ENCODE assay signal across 29 mouse cellular contexts in genomic region chr13:49154028-49154427, GRCm38 (mm10). TPM values are rescaled to one million over a fixed set of nuclear protein-coding genes. Genes with fewer than 3 reads are reported as not detected.
DNase-seq lines count a peak whose midpoint lies in the region; ATAC-seq and TF ChIP-seq lines count a peak whose summit lies in the region.
"Had no signal": no experiment of that assay in that cellular context is flagged by ENCODE, and none has a peak within 500 bp of the region (broad histone marks: within the 10 kb centered on the region; RNA-seq: fewer than 3 reads in every experiment).

No protein-coding gene starts in this region.

- H3K4me1 ChIP-seq in heart, embryonic 14.5 days (ENCODE audit: control insufficient read depth in 2 of 2, insufficient read depth in 2 of 2, low read length in 2 of 2), result peaks cover 7 to 8% of the 10 kb centered on the region in 2 experiments
- peaks cover 7% of the 10 kb centered on the region for H3K4me1 ChIP-seq in intestine, embryonic 15.5 days (replicated peaks)
- H3K4me1 ChIP-seq in intestine, postnatal 0 days (replicated peaks; ENCODE audit: control insufficient read depth, insufficient read depth, low read length), result no peaks in the 10 kb centered on the region
- 0 out of 2 replicates have a peak, but pooled peaks cover 3% of the 10 kb centered on the region for H3K4me1 ChIP-seq in stomach, embryonic 16.5 days (ENCODE audit: control insufficient read depth, insufficient read depth, low read length)
- no peaks in the 10 kb centered on the region for H3K4me1 ChIP-seq in stomach, postnatal 0 days (replicated peaks; ENCODE audit: control insufficient read depth, insufficient read depth)
- H3K4me1 ChIP-seq: forebrain, embryonic 10.5 days; limb, embryonic 12.5 days; midbrain, embryonic 15.5 days; neural tube, embryonic 12.5 days had no signal

- no peak overlapping the region for H3K4me3 ChIP-seq in heart, embryonic 14.5 days (ENCODE audit: control insufficient read depth in 1 of 2, insufficient read depth in 1 of 2, low read depth in 1 of 2, low read length in 2 of 2)
- no peak overlapping the region for H3K4me3 ChIP-seq in intestine, embryonic 15.5 days (replicated peaks)
- H3K4me3 ChIP-seq in intestine, postnatal 0 days (ENCODE audit: low read depth, low read length), result no peak overlapping the region
- H3K4me3 ChIP-seq in stomach, embryonic 16.5 days (replicated peaks; ENCODE audit: low read length), result no peak overlapping the region
- no peak overlapping the region for H3K4me3 ChIP-seq in stomach, postnatal 0 days (ENCODE audit: low read depth, low read length)
- H3K4me3 ChIP-seq: forebrain, embryonic 10.5 days; limb, embryonic 12.5 days; midbrain, embryonic 15.5 days; neural tube, embryonic 12.5 days had no signal

- TF ChIP-seq CTCF in intestine, postnatal 0 days (IDR thresholded peaks at IDR 0.05; ENCODE audit: low read depth), result no peak
- TF ChIP-seq CTCF in stomach, postnatal 0 days (IDR thresholded peaks at IDR 0.05; ENCODE audit: low read depth), result no peak

- DNase-seq in heart, adult 18-20 months, result no peak
- DNase-seq in stomach, postnatal 0 days (ENCODE audit: low spot score), result no peak
- DNase-seq in MN1 (ENCODE audit: low spot score), result no peak
- DNase-seq: adrenal gland, adult 2 months; B cell, adult 2 months; cerebellum, adult 11 months; cerebellum, postnatal 14 days; gastrocnemius, postnatal 25 days; heart, postnatal 14 days; layer of hippocampus, postnatal 36 days; liver, postnatal 0 days; right cerebral cortex, adult 18-20 months; right cerebral cortex, postnatal 4 days; thymus, adult 18-20 months; thymus, postnatal 36 days had no signal

- H3K9me3 ChIP-seq in heart, embryonic 14.5 days (ENCODE audit: control insufficient read depth, low read length), result 0 out of 2 replicates have a peak, but pooled peaks cover 2% of the 10 kb centered on the region
- no peaks in the 10 kb centered on the region for H3K9me3 ChIP-seq in intestine, embryonic 15.5 days
- H3K9me3 ChIP-seq in intestine, postnatal 0 days (ENCODE audit: control insufficient read depth), result no peaks in the 10 kb centered on the region
- H3K9me3 ChIP-seq in stomach, embryonic 16.5 days (replicated peaks; ENCODE audit: control insufficient read depth, low read length), result no peaks in the 10 kb centered on the region
- H3K9me3 ChIP-seq in stomach, postnatal 0 days (ENCODE audit: control insufficient read depth, low read length), result no peaks in the 10 kb centered on the region
- H3K9me3 ChIP-seq: G1E; limb, embryonic 12.5 days; midbrain, embryonic 15.5 days had no signal

- H3K36me3 ChIP-seq in heart, embryonic 14.5 days (ENCODE audit: control insufficient read depth, insufficient read depth, low read length), result no peaks in the 10 kb centered on the region
- H3K36me3 ChIP-seq in intestine, embryonic 15.5 days, result no peaks in the 10 kb centered on the region
- no peaks in the 10 kb centered on the region for H3K36me3 ChIP-seq in intestine, postnatal 0 days (ENCODE audit: control insufficient read depth, insufficient read depth)
- no peaks in the 10 kb centered on the region for H3K36me3 ChIP-seq in stomach, embryonic 16.5 days (ENCODE audit: control insufficient read depth, insufficient read depth, low read length)
- no peaks in the 10 kb centered on the region for H3K36me3 ChIP-seq in stomach, postnatal 0 days (ENCODE audit: control insufficient read depth, insufficient read depth, low read length)
- H3K36me3 ChIP-seq: forebrain, embryonic 10.5 days; G1E; limb, embryonic 12.5 days; midbrain, embryonic 15.5 days; neural tube, embryonic 12.5 days had no signal

- peaks cover 16% of the 10 kb centered on the region for H3K27me3 ChIP-seq in heart, embryonic 14.5 days (ENCODE audit: control insufficient read depth, insufficient read depth, low read length)
- no peaks in the 10 kb centered on the region for H3K27me3 ChIP-seq in intestine, embryonic 15.5 days (replicated peaks)
- no peaks in the 10 kb centered on the region for H3K27me3 ChIP-seq in intestine, postnatal 0 days (replicated peaks; ENCODE audit: control insufficient read depth, insufficient read depth, low read length)
- H3K27me3 ChIP-seq in stomach, embryonic 16.5 days (ENCODE audit: control insufficient read depth, insufficient read depth, low read length), result no peaks in the 10 kb centered on the region
- H3K27me3 ChIP-seq in stomach, postnatal 0 days (ENCODE audit: control insufficient read depth, insufficient read depth, low read length), result no peaks in the 10 kb centered on the region
- H3K27me3 ChIP-seq: midbrain, embryonic 15.5 days had no signal

- no peak for ATAC-seq in heart, embryonic 14.5 days (ENCODE audit: insufficient number of reproducible peaks, insufficient read depth, low FRiP score, low read depth)
- peak; percentile 30; the same call in 1 of the 2 replicates for ATAC-seq in intestine, embryonic 15.5 days
- ATAC-seq in intestine, postnatal 0 days, result no peak
- no peak for ATAC-seq in stomach, embryonic 16.5 days (ENCODE audit: insufficient read depth, low FRiP score)
- ATAC-seq in stomach, postnatal 0 days (ENCODE audit: low FRiP score, low TSS enrichment), result no peak
- ATAC-seq: forebrain, embryonic 16.5 days; liver, postnatal 0 days; lung, postnatal 0 days; midbrain, embryonic 15.5 days had no signal

- H3K27ac ChIP-seq in heart, embryonic 14.5 days (replicated peaks in 1 of 2; ENCODE audit: control insufficient read depth in 1 of 2, insufficient read depth in 1 of 2, low read depth in 2 of 2, low read length in 2 of 2), result peak overlapping the region; percentile 43 to 44; a peak in 3 of 4 replicates
- no peak overlapping the region for H3K27ac ChIP-seq in intestine, embryonic 15.5 days
- no peak overlapping the region for H3K27ac ChIP-seq in intestine, postnatal 0 days (ENCODE audit: low read depth, low read length)
- H3K27ac ChIP-seq in stomach, embryonic 16.5 days (ENCODE audit: low read length), result peak overlapping the region; percentile 43; the same call in 1 of the 2 replicates
- no peak overlapping the region for H3K27ac ChIP-seq in stomach, postnatal 0 days (replicated peaks)
- H3K27ac ChIP-seq: forebrain, embryonic 10.5 days; hindbrain, embryonic 14.5 days; limb, embryonic 12.5 days; macrophage; midbrain, embryonic 15.5 days; neural tube, embryonic 12.5 days had no signal

- 0 out of 2 replicates have a peak overlapping the region, but pooled peaks have one; percentile 5 for H3K4me2 ChIP-seq in heart, embryonic 14.5 days (ENCODE audit: low read length)
- no peak overlapping the region for H3K4me2 ChIP-seq in intestine, embryonic 15.5 days (replicated peaks)
- no peak overlapping the region for H3K4me2 ChIP-seq in intestine, postnatal 0 days (replicated peaks; ENCODE audit: low read depth)
- no peak overlapping the region for H3K4me2 ChIP-seq in stomach, embryonic 16.5 days (ENCODE audit: low read depth, low read length)
- H3K4me2 ChIP-seq in stomach, postnatal 0 days (replicated peaks; ENCODE audit: low read depth), result no peak overlapping the region
- H3K4me2 ChIP-seq: hindbrain, embryonic 14.5 days; limb, embryonic 12.5 days; liver, embryonic 11.5 days; midbrain, embryonic 15.5 days; neural tube, embryonic 12.5 days had no signal

- WGBS in heart, embryonic 14.5 days, result 61% methylated on average over 10 of the region's 10 CpGs
- WGBS in intestine, embryonic 15.5 days, result 41% methylated on average over 10 of the region's 10 CpGs
- 38% methylated on average over 10 of the region's 10 CpGs for WGBS in intestine, postnatal 0 days
- WGBS in stomach, embryonic 16.5 days, result 60% methylated on average over 10 of the region's 10 CpGs
- 55% methylated on average over 10 of the region's 10 CpGs for WGBS in stomach, postnatal 0 days

- 0 out of 2 replicates have a peak overlapping the region, but pooled peaks have one; percentile 12 for H3K9ac ChIP-seq in heart, embryonic 14.5 days (ENCODE audit: low read length)
- no peak overlapping the region for H3K9ac ChIP-seq in intestine, embryonic 15.5 days
- no peak overlapping the region for H3K9ac ChIP-seq in intestine, postnatal 0 days (ENCODE audit: low read depth, low read length)
- H3K9ac ChIP-seq in stomach, embryonic 16.5 days (ENCODE audit: low read length), result peak overlapping the region; percentile 6; the same call in 1 of the 2 replicates
- no peak overlapping the region for H3K9ac ChIP-seq in stomach, postnatal 0 days (ENCODE audit: low read length)
- H3K9ac ChIP-seq: hindbrain, embryonic 14.5 days; limb, embryonic 12.5 days; liver, postnatal 0 days; midbrain, embryonic 15.5 days; neural tube, embryonic 12.5 days had no signal

- no peak for TF ChIP-seq EP300 in stomach, postnatal 0 days (optimal IDR thresholded peaks at IDR 0.05)

RNA-seq across cellular contexts. Expression of gene Wnk2, which starts 6.2 kb away (rescaled TPM):
- polyA plus RNA-seq in heart, embryonic 14.5 days (2014; fragmentation: Nextera tagmentation; extraction: Ambion mirVana), result 2.5 and 2.6 TPM in 2 replicates
- total RNA-seq in heart, adult 18-20 months (2021), result 10 to 100 TPM; 70.1 to 70.9 TPM
- 3.1 and 4.1 TPM in 2 replicates for polyA plus RNA-seq in intestine, embryonic 15.5 days (2015; fragmentation: Nextera tagmentation; extraction: Ambion mirVana)
- 1.7 and 2.3 TPM in 2 replicates for polyA plus RNA-seq in intestine, postnatal 0 days (2015; fragmentation: Nextera tagmentation; extraction: Ambion mirVana)
- polyA plus RNA-seq in stomach, embryonic 16.5 days (2015; fragmentation: Nextera tagmentation; extraction: Ambion mirVana), result 3.3 and 3.4 TPM in 2 replicates
- 1.6 and 1.7 TPM in 2 replicates for polyA plus RNA-seq in stomach, postnatal 0 days (2015; fragmentation: Nextera tagmentation; extraction: Ambion mirVana)
- polyA plus RNA-seq: G1E, macrophage had no signal

RNA-seq across cellular contexts. Expression of gene Ninj1, which starts 33.3 kb away (rescaled TPM):
- 85.5 and 87.7 TPM in 2 replicates for polyA plus RNA-seq in heart, embryonic 14.5 days (2014; fragmentation: Nextera tagmentation; extraction: Ambion mirVana)
- total RNA-seq in heart, adult 18-20 months (2021), result 100 to 1,000 TPM; 122 to 123 TPM
- 54.8 and 62.1 TPM in 2 replicates for polyA plus RNA-seq in intestine, embryonic 15.5 days (2015; fragmentation: Nextera tagmentation; extraction: Ambion mirVana)
- 108 and 111 TPM in 2 replicates for polyA plus RNA-seq in intestine, postnatal 0 days (2015; fragmentation: Nextera tagmentation; extraction: Ambion mirVana)
- 57.8 and 61.0 TPM in 2 replicates for polyA plus RNA-seq in stomach, embryonic 16.5 days (2015; fragmentation: Nextera tagmentation; extraction: Ambion mirVana)
- polyA plus RNA-seq in stomach, postnatal 0 days (2015; fragmentation: Nextera tagmentation; extraction: Ambion mirVana), result 76.3 and 83.1 TPM in 2 replicates

Comparison
In these comparisons a context has a peak if more than half of its experiments do, and no peak if none do; other contexts are left out.
1. H3K27ac ChIP-seq: peak in heart, embryonic 14.5 days (2 of 2) and stomach, embryonic 16.5 days (single experiment); none in intestine, embryonic 15.5 days (single experiment), intestine, postnatal 0 days (single experiment) and stomach, postnatal 0 days (single experiment).
2. H3K9ac ChIP-seq: peak in heart, embryonic 14.5 days (single experiment) and stomach, embryonic 16.5 days (single experiment); none in intestine, embryonic 15.5 days (single experiment), intestine, postnatal 0 days (single experiment) and stomach, postnatal 0 days (single experiment).